Mouse (Mus musculus) lung, postnatal 14 days (tissue): ENCODE results near the gene Smbd1.
A peak's percentile ranks its signal among the peaks of the same experiment; 100 is the strongest.

ENCODE experiments used
- DNase-seq: peaks from one replicate; pipeline ENCODE4 v3.0.0; 2021

Gene Smbd1

DNA sequence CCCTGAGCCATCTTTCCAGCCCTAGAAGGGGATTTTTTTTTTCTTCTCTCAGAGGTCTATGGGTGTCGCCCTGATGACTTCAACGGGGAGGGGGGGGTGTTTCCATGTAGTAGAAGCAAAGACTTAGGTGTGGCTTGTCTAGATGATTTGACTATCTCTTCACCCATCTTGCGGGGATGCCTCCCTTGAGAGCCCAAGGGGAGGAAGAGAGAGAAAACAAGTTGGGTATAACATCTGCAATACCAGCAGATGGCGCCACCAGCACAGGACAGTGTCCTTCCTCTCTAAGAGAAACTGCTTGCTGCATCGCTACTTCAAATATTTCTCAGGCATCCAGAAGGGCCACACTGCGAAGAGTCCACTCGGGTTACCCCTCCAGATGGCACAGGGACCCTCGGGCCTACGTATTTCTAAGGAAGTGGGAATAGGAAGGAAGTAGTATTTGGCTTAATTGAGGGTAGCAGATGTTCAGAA is 2.6 kb upstream of the Smbd1 start:
- DNase-seq = peak; percentile 93

DNA sequence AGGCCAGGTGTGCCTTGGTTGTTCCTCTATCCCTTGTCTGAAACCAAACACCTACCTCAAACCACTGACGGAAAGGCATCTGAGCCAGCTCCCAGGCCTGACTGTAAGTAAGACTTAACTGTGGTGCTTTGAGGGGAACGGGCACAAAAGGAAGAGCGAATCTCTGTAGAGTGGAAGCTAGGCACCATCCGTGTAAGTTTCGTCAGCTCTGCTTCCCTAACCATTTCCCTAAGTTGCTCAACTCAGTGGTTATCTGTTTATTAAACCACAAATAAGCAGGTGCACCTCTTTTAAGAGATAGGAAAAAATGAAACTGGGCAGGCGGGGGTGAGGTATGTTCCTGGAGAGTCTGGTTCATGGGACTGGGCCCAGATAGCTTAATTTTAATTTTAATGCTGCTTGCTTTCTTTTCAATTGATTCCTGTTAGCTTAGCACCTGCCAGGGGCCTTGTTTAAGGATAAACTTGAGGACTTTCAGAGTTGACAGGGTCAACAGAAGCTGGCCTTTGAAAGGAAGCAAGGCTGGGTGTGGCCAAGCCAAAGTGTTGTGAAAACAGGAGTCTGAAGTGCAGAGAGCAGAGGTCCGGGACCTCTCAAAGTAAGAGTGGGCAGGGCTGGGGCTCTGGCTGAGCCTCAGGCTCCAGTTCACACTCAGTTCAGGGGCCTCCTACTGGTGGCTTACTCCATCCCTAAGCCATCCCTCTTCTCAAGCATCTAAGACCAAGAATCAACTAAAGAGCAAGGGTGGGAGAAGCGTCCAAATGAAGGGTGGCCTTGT is 2.7 kb downstream of the Smbd1 start:
- DNase-seq = peak; percentile 45

DNA sequence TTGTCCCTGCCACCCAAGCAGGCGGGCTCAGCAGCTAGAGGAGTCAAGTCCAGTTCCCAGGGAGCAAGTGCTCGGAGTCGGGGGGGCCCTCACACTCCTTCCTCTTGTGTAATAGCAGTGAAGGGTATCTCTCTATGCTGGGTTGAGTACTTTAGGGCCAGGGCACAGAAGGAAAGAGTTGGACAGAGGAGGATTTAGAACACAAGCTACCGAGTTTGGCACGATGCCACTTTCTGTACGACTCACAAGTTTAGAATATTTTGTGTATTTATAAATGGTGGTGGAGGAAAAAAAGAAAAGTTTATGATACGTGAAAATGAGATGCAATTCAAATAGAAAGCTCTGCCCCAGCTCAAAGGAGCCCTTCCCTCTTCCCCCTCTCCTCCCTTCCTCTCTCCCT is 5.1 kb downstream of the Smbd1 start:
- peak; percentile 17 for DNase-seq

DNA sequence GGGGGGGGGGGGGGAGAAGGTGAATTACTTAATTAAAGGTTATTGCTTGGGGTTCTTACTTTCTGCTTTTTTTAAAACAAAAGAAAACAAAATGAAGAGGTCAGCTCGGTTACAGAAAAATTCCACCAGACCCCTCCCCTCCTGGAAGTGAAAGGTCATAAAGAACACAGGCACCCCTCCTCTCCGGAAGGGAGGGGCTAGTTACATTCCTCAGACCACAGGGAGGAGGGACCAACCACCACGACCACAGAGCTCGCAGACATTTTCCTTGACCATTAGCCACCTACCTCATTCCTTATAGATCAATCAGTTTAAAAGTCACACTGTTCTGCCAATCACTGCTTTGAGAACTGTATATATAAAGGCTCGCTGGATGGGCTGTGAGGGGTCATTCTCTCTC is 6.4 kb downstream of the Smbd1 start:
- no peak for DNase-seq

DNA sequence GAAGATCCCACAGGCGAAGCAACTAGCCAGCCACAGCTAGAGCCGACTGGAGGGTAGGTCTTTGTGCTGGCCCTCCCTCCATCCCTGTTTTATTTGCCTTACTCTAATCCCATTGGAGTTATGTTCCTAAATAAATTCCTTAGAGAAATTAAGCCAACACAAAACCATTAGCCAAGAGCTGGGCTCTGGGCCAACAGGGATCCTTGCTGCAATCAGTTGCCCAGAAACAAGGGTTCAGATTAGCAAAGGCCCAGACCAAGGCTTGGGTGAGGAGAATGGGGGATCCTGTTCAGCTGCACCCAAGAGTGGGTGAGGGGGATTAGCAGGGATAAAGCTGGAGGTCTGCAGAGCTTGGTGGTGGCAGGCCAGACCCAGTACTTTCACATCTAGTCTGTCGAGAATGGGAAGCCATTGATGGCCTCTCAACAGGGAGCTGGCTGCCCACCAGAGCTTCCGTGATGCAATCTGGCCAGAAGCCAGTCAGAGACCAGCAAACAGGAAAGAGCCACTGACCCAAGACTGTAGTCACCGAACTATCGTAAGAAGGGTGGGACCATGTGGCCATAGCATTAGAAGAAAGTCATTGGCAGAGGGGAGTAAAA is 6.9 kb downstream of the Smbd1 start:
- DNase-seq = peak; percentile 83

DNA sequence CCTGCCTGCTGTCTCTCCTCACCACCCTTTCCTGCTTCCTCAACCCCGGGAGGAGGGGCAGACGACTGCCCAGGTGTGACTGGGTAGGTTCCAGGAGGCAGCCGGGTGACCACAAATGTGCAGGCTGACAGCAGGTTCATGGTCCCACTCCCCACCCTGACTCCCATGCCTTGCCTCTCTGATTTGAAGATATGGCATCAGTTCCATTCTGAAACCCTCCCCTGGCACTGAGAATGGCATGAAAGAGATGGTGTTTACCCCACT is 12.9 kb downstream of the Smbd1 start, which contains the start of gene Muc20:
TSS of gene Muc20 (minus strand) at position 10 of the 264 bp plus-strand sequence.
- DNase-seq = no peak

DNA sequence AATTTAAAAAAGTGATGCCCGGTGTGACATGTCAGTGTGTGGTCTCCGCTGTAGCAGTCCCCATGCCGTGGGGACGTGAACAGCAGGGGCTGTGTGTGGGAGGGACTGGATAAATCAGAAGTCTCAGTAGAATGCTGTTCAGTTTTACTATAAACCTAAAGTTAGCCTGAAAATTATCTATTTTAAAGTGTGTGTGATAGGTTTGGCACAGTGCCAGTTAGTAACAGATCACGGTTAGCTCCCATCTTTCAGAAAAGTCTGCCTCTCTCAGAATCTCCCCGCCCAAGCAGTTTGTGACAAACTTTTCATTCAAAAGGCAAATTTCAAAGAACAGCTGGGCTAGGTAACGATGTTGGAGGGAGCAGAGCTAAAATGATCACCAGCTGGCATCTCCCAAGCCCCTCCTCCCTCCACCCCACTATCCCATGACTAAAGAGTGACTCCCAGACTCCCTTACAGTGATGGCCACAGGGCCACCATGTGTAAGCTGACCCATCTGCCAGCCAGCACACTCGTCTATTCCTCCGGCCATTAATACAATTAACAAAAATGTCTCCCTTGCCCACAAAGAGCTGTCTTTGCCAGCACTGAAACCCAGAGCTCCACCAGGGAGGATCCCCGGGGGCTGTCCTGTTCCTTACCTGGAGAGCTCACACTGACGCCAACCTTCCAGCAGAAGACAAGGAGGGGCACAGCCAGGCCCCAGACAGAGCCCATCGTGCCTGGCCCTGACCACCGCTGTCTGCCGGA is 13.4 kb downstream of the Smbd1 start:
- no peak for DNase-seq

DNA sequence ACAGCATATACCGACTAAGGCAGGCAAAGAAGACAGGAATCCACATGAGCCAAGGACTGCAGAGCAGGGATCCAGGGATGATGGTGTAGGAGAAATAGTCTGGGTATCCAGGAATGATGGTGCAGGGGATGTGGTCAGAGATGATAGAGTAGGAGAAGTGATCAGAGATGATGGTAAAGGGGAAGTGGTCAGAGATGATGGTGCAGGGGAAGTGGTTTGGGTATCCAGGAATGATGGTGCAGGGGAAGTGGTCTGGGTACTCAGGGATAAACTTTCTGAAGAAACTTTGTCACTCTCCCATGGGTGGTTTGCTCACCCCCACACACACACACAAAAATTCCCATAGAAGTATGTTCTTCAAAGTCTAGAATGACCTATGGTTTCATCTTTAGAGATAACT is 15.1 kb downstream of the Smbd1 start:
- DNase-seq = no peak

DNA sequence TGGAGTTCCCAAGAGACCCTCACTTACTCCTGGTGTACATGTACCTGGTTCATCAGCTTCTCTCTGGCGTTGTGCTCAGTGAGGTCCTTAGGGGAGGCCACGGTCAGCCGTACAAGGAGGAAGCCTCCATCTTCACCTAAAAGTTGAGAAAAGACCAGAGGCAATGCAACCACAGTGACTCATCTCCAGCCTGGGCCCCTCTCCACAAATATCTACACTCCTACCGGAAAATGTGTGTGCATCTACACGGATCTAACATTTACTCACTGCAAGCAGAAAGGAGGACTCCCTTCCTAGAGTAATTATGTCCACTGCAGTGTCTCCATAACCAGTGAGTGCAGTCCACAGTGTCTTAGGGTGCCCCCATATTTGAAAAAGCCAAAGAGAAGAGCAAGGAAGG is 20.2 kb downstream of the Smbd1 start:
- DNase-seq = no peak

DNA sequence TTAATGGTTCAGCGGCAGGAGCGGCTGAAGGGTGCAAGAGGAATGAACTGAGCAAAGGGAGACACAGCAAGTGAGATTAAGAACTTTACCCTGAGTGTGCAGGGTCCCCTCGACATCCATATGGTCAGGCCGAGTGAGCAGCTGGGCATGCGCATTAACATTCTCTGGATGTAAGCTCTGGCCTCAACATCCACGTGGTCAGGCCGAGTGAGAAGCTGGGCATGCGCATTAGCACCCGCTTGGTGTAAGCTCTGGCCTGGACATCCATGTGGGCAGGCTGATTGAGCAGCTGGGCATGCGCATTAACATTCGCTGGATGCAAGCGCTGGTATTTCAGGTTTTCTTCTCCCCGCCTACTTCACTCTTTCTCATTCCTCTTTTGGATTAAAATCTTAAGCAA is 25.4 kb downstream of the Smbd1 start:
- no peak for DNase-seq

DNA sequence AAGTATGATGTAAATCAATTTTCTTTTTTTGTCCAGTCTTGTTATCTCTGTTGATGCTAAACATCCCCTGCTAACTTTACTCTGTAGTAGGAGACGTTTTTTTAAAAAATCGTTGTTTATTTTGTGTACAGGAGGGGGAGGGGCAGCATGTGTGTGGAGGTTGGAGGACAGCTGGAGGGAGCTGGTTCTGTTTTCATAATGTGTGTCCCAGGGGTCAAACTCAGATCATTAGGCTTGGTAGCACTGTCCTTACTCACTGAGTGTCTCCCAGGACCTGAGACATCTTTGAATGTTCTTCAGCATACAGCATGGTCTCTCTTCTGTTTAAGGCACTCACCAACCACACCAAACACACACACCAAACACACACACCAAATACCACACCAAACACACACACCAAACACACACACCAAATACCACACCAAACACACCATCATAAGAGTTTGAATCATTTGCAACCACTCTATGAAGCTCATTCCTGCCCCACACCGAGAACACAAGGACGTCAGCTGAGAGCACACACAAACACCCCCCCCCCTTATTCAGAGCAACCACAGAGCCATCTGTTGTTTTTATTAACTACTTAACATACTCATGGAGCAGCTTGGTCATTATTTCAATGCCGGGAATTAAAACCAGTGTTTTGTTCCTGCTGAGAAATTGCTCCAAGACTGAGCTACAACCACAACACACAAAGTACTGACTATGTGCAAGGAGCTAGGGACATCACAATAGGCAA is 26.8 kb downstream of the Smbd1 start:
- no peak for DNase-seq

DNA sequence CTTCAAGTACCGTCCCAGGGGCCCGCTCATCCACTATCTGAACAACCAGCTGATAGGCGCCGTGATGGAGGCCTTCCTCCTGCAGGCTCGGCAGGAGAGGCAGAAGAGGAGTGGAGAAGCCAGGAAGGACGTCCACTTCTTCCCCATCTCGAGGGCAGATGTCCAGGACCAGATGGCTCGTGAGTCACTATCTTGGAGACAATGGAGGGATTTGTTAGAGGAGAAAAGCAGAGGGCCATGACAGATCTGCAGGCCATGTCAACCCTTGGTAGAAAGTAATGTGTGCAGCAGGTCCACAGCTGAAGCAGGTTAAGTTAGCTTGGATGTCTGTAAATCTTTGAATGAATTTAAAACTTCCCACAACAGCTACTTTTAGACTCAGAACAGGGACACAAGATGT is 31.3 kb downstream of the Smbd1 start:
- DNase-seq = no peak

DNA sequence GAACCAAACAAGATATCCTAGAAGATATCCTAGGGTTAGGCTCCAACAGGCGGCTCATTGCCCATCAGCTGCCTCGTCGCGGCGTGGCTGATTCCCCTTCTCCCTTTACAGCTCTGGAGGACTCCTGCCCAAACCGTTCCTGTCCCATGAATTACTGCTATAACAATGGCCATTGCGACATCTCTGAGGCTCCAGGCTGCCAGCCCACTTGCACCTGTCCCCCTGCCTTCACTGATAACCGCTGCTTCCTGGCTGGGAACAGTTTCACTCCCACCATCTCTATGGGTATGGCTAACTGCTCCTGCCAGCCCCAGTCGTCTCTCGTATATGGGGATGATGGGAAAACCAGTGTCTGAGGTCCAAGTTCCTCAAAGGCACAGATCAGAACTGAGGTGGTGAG is 33.6 kb downstream of the Smbd1 start:
- no peak for DNase-seq

DNA sequence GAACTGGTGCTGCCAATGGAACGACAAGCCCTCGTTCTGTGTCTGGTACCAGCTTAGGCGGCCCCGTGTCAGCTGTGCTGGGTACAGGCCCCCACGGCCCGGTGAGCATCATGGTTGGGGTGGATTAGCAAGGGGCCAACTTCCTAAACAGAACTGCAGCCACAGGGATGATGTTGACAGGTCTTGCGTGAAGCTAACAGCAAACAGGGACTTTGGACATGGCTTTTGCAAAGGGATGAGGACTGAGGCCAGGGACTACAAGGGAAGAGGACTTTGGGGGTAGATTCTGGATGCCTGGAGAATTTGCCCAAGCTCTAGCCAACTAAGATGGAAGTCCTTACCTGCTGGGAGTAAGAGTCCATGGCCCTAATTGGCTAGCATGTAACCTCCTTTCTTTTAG is 43.4 kb downstream of the Smbd1 start:
- DNase-seq = no peak

DNA sequence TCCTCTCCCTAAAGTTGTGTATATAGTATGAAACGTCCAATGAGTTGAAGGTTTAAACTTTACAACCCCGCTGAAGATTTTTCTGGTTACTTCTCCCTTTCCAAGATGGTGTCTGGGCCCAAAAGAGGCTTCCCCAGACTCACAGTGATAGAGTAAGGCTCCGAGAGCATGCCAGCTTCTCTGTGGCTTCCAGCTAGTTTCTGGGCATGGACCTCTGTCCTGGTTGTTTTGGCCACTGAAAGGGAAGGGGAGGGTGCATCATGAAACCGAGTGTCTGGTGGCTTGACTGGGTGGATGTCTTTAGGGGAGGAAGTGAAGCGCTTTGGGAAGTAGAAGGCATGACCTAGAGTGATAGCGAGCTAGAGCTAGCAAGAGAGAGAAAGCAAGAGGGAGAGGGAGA is 45.3 kb downstream of the Smbd1 start:
- no peak for DNase-seq

DNA sequence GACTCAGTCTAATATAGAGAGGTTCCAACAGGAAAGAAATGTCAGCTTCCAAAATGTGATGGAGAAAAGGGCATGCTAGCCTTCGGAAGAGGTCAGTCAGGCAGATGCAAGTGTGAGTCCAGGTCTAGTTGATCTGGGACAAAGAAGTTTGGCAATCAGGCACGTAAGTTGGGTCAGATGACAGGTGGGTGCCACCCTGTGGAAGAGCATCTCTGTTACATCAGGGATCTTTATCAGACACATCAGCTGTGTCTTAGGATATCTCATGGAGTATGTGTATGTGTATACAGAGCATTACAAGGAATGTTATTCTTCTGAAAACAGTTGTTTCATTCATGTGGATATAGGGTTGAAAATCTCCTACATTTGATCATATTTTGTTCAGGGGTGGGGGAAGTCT is 45.7 kb downstream of the Smbd1 start:
- DNase-seq = no peak
